Mouse (Mus musculus): ENCODE results near the gene Map2k2. TPM values are rescaled to one million over a fixed set of nuclear protein-coding genes. Genes with fewer than 3 reads are reported as not detected.
A peak's percentile ranks its signal among the peaks of the same experiment; 100 is the strongest.

Map2k2 gene
- total RNA-seq, 2 experiments from 2014 or later = 148 to 187 TPM

GRCm38 (mm10) chr10:81077916-81078315, 27.8 kb upstream of the Map2k2 start:
- Histone ChIP-seq H3K4me3 (no peak overlapping the region), H3K27ac (no peak overlapping the region)
- no peak for DNase-seq
- intact Hi-C loops (cut with DNase I) = no loop called here
- no peak for TF ChIP-seq CTCF (IDR thresholded peaks at IDR 0.05)

- Histone ChIP-seq H3K27ac (peak overlapping the region; percentile 8; the same call in 1 of the 2 replicates), H3K4me3 (no peak overlapping the region)
- no peak for TF ChIP-seq CTCF (IDR thresholded peaks at IDR 0.05)
- no peak for DNase-seq
- intact Hi-C loops (cut with DNase I) = loop anchor here (10.0 kb wide), 1 partner anchor 155 kb away; no protein-coding TSS in a partner anchor
Measured at GRCm38 (mm10) chr10:81080008-81080655, 25.6 kb upstream of the Map2k2 start.

- peak; percentile 95 for TF ChIP-seq CTCF (IDR thresholded peaks at IDR 0.05)
- intact Hi-C loops (cut with DNase I) = loop anchor here (1.0 to 10.0 kb wide), 3 partner anchors 66 to 158 kb away; no protein-coding TSS in a partner anchor
- Histone ChIP-seq H3K4me3 (no peak overlapping the region), H3K27ac (peak overlapping the region; percentile 29)
- DNase-seq = peak; percentile 81
Measured at GRCm38 (mm10) chr10:81082168-81082960, 23.4 kb upstream of the Map2k2 start.

- intact Hi-C loops (cut with DNase I) = loop anchor here (2.0 to 10.0 kb wide), 2 partner anchors 88 to 162 kb away; no protein-coding TSS in a partner anchor
- no peak overlapping the region for H3K27ac ChIP-seq
- H3K4me3 ChIP-seq = no peak overlapping the region
- TF ChIP-seq CTCF (IDR thresholded peaks at IDR 0.05) = peak; percentile 58
- no peak for DNase-seq
Measured at GRCm38 (mm10) chr10:81087021-81087420, 18.7 kb upstream of the Map2k2 start.

- H3K4me3 ChIP-seq = no peak overlapping the region
- intact Hi-C loops (cut with DNase I) = loop anchor here (10.0 kb wide), 1 partner anchor 164 kb away; no protein-coding TSS in a partner anchor
- H3K27ac ChIP-seq = no peak overlapping the region
- no peak for DNase-seq
- TF ChIP-seq CTCF (IDR thresholded peaks at IDR 0.05) = no peak
Measured at GRCm38 (mm10) chr10:81089216-81089615, 16.5 kb upstream of the Map2k2 start.

GRCm38 (mm10) chr10:81090621-81091020, 15.1 kb upstream of the Map2k2 start:
- no peak for DNase-seq
- Histone ChIP-seq H3K4me3 (no peak overlapping the region), H3K27ac (no peak overlapping the region)
- intact Hi-C loops (cut with DNase I) = no loop called here
- no peak for TF ChIP-seq CTCF (IDR thresholded peaks at IDR 0.05)

- peak; percentile 51 for DNase-seq
Measured at GRCm38 (mm10) chr10:81092465-81093250, 13.1 kb upstream of the Map2k2 start.

GRCm38 (mm10) chr10:81094931-81095678, 10.6 kb upstream of the Map2k2 start:
- intact Hi-C loops (cut with DNase I) = no loop called here
- H3K4me3 ChIP-seq = no peak overlapping the region

More at GRCm38 (mm10) chr10:81092465-81093250, 13.1 kb upstream of the Map2k2 start:
- no peak for TF ChIP-seq CTCF (IDR thresholded peaks at IDR 0.05)
- H3K4me3 ChIP-seq = no peak overlapping the region
- no peak overlapping the region for H3K27ac ChIP-seq
- intact Hi-C loops (cut with DNase I) = no loop called here

GRCm38 (mm10) chr10:81106113-81106721, 502 bp downstream of the Map2k2 start:
- Histone ChIP-seq H3K27ac (peak overlapping the region; percentile 98), H3K4me3 (peak overlapping the region; percentile 100)
- peak; percentile 90 for DNase-seq
- TF ChIP-seq CTCF (IDR thresholded peaks at IDR 0.05) = peak; percentile 29; the same call in 1 of the 2 replicates
- intact Hi-C loops (cut with DNase I) = no loop called here

More at GRCm38 (mm10) chr10:81094931-81095678, 10.6 kb upstream of the Map2k2 start:
- no peak overlapping the region for H3K27ac ChIP-seq
- DNase-seq = no peak
- TF ChIP-seq CTCF (IDR thresholded peaks at IDR 0.05) = no peak

- no peak for DNase-seq
- Histone ChIP-seq H3K27ac (no peak overlapping the region), H3K4me3 (no peak overlapping the region)
- intact Hi-C loops (cut with DNase I) = no loop called here
- TF ChIP-seq CTCF (IDR thresholded peaks at IDR 0.05) = no peak
Measured at GRCm38 (mm10) chr10:81112946-81113345, 7.2 kb downstream of the Map2k2 start.

- no peak for TF ChIP-seq CTCF (IDR thresholded peaks at IDR 0.05)
- Histone ChIP-seq H3K4me3 (no peak overlapping the region; the same call in 1 of the 2 replicates), H3K27ac (peak overlapping the region; percentile 57)
- intact Hi-C loops (cut with DNase I) = no loop called here
- DNase-seq = peak; percentile 71
Measured at GRCm38 (mm10) chr10:81119625-81120024, 13.9 kb downstream of the Map2k2 start.

Data from gastrocnemius, adult 2 months (tissue).